Mouse (Mus musculus) testis, adult 2 months (tissue): ENCODE measurements around the gene Shank3.

Experiments used
- CTCF ChIP-seq: fragments of 200-500 bp; IDR thresholded peaks from 2 replicates; pipeline ENCODE4 v1.5.1; 2012; ENCODE audit warnings: low read depth, mild to moderate bottlenecking, inconsistent platforms, low read length, moderate library complexity; ENCODE audit not compliant: control insufficient read depth, insufficient read depth, insufficient replicate concordance
- POLR2A ChIP-seq: fragments of 200-500 bp; IDR thresholded peaks from 2 replicates; pipeline ENCODE4 v1.6.1; 2012; ENCODE audit warnings: low read depth, mild to moderate bottlenecking, inconsistent platforms, low read length, moderate library complexity; ENCODE audit not compliant: control insufficient read depth

- TF ChIP-seq CTCF (no peak), POLR2A (no peak)
Observed at GRCm38 (mm10) chr15:89473921-89474320, 25.5 kb upstream of the Shank3 start.
